Mouse (Mus musculus): ENCODE data around the gene Scnn1a. TPM values are rescaled to one million over a fixed set of nuclear protein-coding genes. Genes with fewer than 3 reads are reported as not detected.

Scnn1a gene
- polyA plus RNA-seq, 1 experiment from 2014 or later = 0.74 TPM

DNA sequence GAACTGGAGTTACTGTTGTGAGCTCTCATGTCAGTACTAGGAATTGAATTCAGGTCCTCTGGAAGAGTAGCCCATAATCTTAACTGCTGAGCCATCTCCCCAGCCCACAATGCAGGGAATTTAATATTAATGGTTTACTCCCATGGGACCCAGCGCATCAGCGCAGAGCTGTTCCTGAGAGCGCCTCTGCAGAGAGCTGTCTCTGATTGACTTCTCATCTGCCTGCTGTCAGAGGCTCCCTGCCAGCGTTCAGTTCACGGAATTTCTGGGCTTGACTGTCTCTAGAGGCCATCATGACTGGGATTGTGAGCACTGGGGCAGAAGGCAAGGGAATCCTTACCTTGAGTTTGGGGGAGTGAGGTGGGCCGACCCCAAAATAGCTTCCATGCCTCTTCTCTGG lies 56.6 kb downstream of the Scnn1a start:
- WGBS (ENCODE audit: insufficient replicate concordance) = 64% methylated on average over 6 of the region's 6 CpGs
- Histone ChIP-seq H3K27me3 (ENCODE audit: control insufficient read depth, insufficient read depth, low read depth, low read length) (peaks cover 24% of the 10 kb centered on the region), H3K27ac (ENCODE audit: low read length) (no peak overlapping the region), H3K36me3 (ENCODE audit: control insufficient read depth, insufficient read depth) (no peaks in the 10 kb centered on the region), H3K4me1 (ENCODE audit: control insufficient read depth, low read depth, low read length) (peaks cover 10% of the 10 kb centered on the region), H3K9me3 (replicated peaks; ENCODE audit: control insufficient read depth, low read length) (no peaks in the 10 kb centered on the region), H3K4me2 (ENCODE audit: low read depth, low read length) (no peak overlapping the region), H3K9ac (ENCODE audit: low read depth, low read length) (no peak overlapping the region), H3K4me3 (ENCODE audit: low read depth, low read length) (no peak overlapping the region)
- ATAC-seq (ENCODE audit: low read depth) = no peak

DNA sequence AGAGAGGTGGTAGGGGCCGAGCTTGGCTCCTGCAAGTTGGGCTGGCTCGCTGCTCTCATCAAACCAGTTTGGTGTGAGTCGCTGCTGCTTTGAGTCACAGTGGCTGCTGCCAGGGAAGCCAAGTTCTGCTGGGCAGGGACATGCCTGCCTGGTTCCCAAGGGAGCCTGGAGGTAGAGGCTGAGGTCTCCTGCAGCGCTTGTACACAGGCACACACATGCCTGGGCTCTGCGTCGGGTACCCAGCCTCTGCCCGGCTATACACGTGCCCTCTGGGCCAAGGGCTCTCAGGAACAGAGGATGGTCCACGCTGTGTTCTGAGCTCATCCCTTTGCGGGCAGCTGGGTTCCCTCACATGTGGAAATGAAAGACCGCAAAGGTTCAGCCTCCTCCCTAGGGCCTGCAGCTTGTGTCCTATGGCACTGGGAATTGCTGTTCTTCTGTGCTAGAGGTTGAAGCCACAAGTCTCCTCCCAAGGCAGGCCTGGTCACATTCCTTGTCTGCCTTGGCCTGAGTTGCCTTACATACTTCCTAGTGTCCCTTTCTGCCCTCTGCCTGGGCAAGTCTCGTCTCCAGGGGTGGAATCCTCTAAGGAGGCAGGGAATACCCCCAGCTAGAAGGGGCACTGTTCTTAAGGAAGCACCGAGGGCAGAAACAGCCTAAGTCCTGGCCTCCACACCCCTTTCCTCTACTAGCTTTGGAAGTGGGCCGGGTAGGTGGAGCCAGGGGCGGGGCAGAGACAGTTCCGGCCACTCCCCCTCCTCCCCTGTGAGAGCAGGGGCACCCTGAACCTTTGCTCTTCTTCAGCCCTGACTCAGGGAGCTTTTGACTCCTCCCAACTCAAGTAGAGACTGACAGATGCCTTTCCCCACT lies 57.4 kb downstream of the Scnn1a start:
- H3K9ac ChIP-seq (ENCODE audit: low read depth, low read length) = no peak overlapping the region
- peak; percentile 41 for ATAC-seq (ENCODE audit: low read depth)
- peaks cover 10% of the 10 kb centered on the region for H3K4me1 ChIP-seq (ENCODE audit: control insufficient read depth, low read depth, low read length)
- no peak overlapping the region for H3K4me2 ChIP-seq (ENCODE audit: low read depth, low read length)
- H3K9me3 ChIP-seq (replicated peaks; ENCODE audit: control insufficient read depth, low read length) = no peaks in the 10 kb centered on the region
- H3K36me3 ChIP-seq (ENCODE audit: control insufficient read depth, insufficient read depth) = no peaks in the 10 kb centered on the region
- peaks cover 26% of the 10 kb centered on the region for H3K27me3 ChIP-seq (ENCODE audit: control insufficient read depth, insufficient read depth, low read depth, low read length)
- WGBS (ENCODE audit: insufficient replicate concordance) = 41% methylated on average over 16 of the region's 16 CpGs
- no peak overlapping the region for H3K4me3 ChIP-seq (ENCODE audit: low read depth, low read length)
- no peak overlapping the region for H3K27ac ChIP-seq (ENCODE audit: low read length)

DNA sequence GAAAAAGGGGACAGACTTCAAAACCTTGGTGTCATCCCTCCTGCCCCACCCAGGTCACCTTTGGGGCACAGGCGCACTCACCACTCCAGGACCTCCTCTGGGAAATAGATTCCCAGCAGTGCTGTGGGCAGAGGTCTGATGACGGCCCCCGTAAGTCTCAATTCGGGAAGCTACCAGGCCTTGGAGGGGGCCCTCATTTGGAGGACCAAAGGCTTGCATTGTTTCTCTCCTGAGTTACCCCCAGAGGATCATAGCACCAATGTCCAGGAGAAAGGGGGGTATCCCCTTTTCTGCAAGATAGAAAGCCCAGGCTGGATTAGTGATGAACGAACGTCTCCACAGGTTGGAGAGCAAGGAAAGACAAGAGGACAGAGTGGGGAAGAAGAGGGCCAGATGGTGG lies 58.2 kb downstream of the Scnn1a start:
- H3K4me2 ChIP-seq (ENCODE audit: low read depth, low read length) = no peak overlapping the region
- H3K27me3 ChIP-seq (ENCODE audit: control insufficient read depth, insufficient read depth, low read depth, low read length) = peaks cover 26% of the 10 kb centered on the region
- 24% methylated on average over 6 of the region's 6 CpGs for WGBS (ENCODE audit: insufficient replicate concordance)
- ATAC-seq (ENCODE audit: low read depth) = no peak
- no peak overlapping the region for H3K4me3 ChIP-seq (ENCODE audit: low read depth, low read length)
- H3K27ac ChIP-seq (ENCODE audit: low read length) = no peak overlapping the region
- no peaks in the 10 kb centered on the region for H3K9me3 ChIP-seq (replicated peaks; ENCODE audit: control insufficient read depth, low read length)
- H3K9ac ChIP-seq (ENCODE audit: low read depth, low read length) = no peak overlapping the region
- H3K4me1 ChIP-seq (ENCODE audit: control insufficient read depth, low read depth, low read length) = peaks cover 10% of the 10 kb centered on the region
- H3K36me3 ChIP-seq (ENCODE audit: control insufficient read depth, insufficient read depth) = no peaks in the 10 kb centered on the region

DNA sequence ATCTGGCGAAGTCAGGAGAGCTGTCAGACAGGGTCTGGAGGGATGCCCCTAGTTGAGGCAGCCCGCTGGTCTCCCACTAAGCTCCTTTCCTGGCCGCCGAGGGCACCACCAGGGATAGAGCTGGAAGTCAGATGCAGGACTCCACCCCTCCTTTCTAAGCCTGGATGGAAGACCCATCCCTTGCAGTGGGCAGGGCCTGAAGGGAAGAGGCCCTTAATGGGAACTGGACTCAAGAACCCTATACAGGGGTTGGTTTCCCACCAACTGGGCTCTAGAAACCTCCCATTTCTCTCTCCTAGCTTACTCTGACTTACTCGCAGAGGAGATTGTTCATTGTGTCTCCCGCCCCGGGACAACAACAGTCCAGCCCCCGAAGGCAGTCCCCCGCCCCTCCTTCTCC lies 59.3 kb downstream of the Scnn1a start:
- Histone ChIP-seq H3K4me1 (ENCODE audit: control insufficient read depth, low read depth, low read length) (peaks cover 10% of the 10 kb centered on the region), H3K4me2 (ENCODE audit: low read depth, low read length) (peak overlapping the region; percentile 48), H3K9ac (ENCODE audit: low read depth, low read length) (no peak overlapping the region), H3K27ac (ENCODE audit: low read length) (no peak overlapping the region), H3K9me3 (replicated peaks; ENCODE audit: control insufficient read depth, low read length) (no peaks in the 10 kb centered on the region), H3K4me3 (ENCODE audit: low read depth, low read length) (peak overlapping the region; percentile 54), H3K36me3 (ENCODE audit: control insufficient read depth, insufficient read depth) (no peaks in the 10 kb centered on the region), H3K27me3 (ENCODE audit: control insufficient read depth, insufficient read depth, low read depth, low read length) (peaks cover 26% of the 10 kb centered on the region)
- ATAC-seq (ENCODE audit: low read depth) = no peak; the same call in 1 of the 2 replicates
- WGBS (ENCODE audit: insufficient replicate concordance) = 18% methylated on average over 9 of the region's 9 CpGs

DNA sequence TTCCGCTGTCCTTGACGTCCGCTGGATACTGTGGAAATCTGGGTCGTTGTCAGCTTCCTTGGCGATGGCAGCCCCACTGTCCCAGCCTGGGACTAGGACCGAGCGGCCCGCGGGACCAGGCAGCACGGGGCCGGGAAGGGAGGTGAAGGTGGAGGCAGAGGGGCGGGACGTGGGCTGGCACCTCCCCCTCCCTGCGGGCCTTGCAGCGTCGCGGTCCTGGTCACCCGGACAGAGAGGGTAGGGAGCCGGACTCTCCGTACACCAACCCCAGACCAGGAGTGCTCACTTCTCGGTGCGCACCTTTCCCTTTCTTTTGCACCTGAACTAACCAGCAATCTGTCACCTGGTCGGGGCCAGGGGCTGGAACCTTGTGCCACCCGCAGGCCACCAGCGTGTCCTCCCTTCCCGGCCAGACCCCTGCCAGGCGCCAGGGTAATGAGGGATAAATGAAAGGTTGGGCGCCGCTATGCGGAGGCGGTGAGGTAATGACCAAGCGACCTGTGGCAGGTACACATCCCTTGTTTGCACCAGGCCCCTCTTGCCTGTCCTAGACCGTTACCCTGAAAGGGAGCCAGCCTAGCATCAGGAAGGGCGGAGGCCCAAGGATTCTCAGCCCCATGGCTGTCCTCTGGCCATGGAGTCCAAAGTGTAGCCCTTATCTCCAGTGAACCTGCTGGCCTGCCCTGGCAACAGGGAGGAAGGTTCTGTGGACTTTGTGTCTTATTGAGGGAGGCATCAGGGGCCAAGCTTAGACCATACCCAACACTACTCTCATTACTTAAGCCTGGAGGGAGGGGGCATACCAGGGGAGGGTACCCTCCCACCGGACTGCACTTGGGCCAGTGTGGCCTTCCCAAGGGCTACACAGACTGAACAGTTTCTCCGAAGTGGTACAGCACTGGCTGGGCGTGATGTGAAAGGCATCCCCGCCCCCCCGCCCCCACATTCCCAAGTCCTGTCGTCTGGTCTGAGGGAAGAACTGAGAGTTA lies 60.2 kb downstream of the Scnn1a start, which contains the start of gene Plekhg6:
Plekhg6 (minus strand) TSS at position 422 of the 989 bp plus-strand sequence.
- no peaks in the 10 kb centered on the region for H3K9me3 ChIP-seq (replicated peaks; ENCODE audit: control insufficient read depth, low read length)
- H3K9ac ChIP-seq (ENCODE audit: low read depth, low read length) = peak within 1 kb of the TSS; percentile 47; the same call in 1 of the 2 replicates
- H3K4me2 ChIP-seq (ENCODE audit: low read depth, low read length) = peak within 1 kb of the TSS; percentile 48
- H3K4me3 ChIP-seq (ENCODE audit: low read depth, low read length) = peak within 1 kb of the TSS; percentile 54
- ATAC-seq (ENCODE audit: low read depth) = peak; percentile 76
- no peaks in the 10 kb centered on the region for H3K36me3 ChIP-seq (ENCODE audit: control insufficient read depth, insufficient read depth)
- 9% methylated on average over 40 of the region's 40 CpGs for WGBS (ENCODE audit: insufficient replicate concordance)
- H3K27ac ChIP-seq (ENCODE audit: low read length) = peak within 1 kb of the TSS; percentile 44; the same call in 1 of the 2 replicates
- H3K27me3 ChIP-seq (ENCODE audit: control insufficient read depth, insufficient read depth, low read depth, low read length) = peaks cover 26% of the 10 kb centered on the region
- peaks cover 10% of the 10 kb centered on the region for H3K4me1 ChIP-seq (ENCODE audit: control insufficient read depth, low read depth, low read length)

DNA sequence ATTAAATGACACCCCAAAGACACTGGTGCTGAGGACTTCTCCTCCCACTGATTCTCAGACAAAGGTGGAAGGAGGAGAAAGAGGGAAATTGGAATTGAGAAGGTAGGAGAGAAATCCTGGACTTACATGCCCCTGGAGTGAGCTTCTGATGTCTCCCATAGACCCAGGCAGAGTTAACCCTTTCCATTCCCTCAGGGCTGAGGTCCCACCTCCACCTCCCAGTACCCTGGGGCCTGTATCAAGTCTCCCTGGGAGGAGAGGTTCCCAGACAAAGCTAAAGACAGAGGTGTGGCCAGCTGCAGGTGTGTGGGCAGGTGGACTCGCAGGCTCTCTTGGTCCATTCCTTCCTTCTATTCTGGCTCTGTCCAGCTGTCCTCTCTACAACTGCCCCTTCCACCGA lies 61.6 kb downstream of the Scnn1a start:
- WGBS (ENCODE audit: insufficient replicate concordance) = 54% methylated on average over 2 of the region's 2 CpGs
- peaks cover 26% of the 10 kb centered on the region for H3K27me3 ChIP-seq (ENCODE audit: control insufficient read depth, insufficient read depth, low read depth, low read length)
- no peaks in the 10 kb centered on the region for H3K9me3 ChIP-seq (replicated peaks; ENCODE audit: control insufficient read depth, low read length)
- no peak overlapping the region for H3K4me2 ChIP-seq (ENCODE audit: low read depth, low read length)
- H3K4me1 ChIP-seq (ENCODE audit: control insufficient read depth, low read depth, low read length) = peaks cover 10% of the 10 kb centered on the region
- no peak overlapping the region for H3K27ac ChIP-seq (ENCODE audit: low read length)
- no peak overlapping the region for H3K9ac ChIP-seq (ENCODE audit: low read depth, low read length)
- no peaks in the 10 kb centered on the region for H3K36me3 ChIP-seq (ENCODE audit: control insufficient read depth, insufficient read depth)
- ATAC-seq (ENCODE audit: low read depth) = no peak
- no peak overlapping the region for H3K4me3 ChIP-seq (ENCODE audit: low read depth, low read length)

DNA sequence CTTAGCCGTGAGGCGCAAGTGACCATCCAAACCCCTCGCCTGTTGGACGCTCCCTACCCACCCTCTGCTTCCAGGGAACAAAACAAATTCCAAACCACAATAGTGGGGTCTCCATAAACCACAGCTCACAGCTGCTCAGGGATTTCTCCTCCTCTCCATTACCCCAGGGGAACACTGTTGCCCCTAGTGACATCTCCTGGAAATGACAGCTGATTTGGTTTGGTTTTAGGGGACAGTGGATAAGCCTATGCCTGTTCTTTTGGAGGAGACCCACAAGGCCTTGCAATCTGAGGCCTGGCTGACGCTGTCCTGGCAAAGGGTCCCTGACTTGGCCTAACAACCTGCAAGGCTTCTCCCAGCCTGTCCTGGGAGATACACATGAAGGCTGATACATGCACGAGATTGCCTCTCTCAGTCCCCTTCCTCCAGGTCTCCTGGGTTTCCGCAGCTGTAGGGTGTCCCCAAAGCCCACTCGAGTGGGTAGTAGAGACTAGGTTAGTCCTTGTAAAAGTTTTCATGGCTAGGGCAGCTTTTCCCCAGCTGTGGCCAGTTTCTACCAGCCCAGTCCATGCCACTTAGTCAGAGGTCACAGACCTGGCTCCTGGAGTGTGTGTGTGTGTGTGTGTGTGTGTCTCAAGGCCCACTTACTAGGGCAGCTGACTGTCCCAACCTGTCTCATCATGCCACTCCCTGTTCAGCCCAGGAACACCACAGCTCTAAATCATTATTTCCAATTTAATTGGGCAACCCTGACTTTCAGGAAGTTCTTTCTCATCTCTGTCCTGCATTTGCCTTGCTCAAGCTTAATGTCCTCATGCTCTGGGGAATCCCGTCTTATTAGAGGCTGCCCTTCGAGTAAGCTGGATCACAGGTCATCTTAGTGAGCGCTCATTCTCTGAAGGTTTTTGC lies 64.9 kb downstream of the Scnn1a start:
- WGBS (ENCODE audit: insufficient replicate concordance) = 50% methylated on average over 11 of the region's 11 CpGs
- no peak overlapping the region for H3K4me2 ChIP-seq (ENCODE audit: low read depth, low read length)

DNA sequence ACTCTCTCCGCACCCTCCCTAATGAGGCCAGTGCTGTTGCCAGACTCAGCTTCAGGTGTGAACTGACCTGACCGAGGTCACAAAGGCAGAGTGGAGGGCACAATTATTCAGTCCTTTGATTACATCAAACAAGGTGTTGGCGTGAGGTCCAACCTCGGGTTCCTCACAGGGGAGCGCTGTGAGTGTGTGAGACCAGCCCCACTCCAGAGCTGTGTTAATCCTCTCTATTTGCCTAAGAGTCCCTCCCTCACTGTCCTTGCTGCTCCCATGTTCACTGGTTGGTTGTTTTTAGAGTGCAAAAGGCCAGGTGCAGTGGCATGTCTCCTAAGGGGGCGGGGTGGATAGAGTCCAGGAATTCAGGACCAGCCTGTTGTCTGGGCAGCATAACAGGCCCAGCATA lies 65.6 kb downstream of the Scnn1a start:
- no peak overlapping the region for H3K9ac ChIP-seq (ENCODE audit: low read depth, low read length)
- H3K4me1 ChIP-seq (ENCODE audit: control insufficient read depth, low read depth, low read length) = no peaks in the 10 kb centered on the region; the same call in 1 of the 2 replicates
- no peak overlapping the region for H3K27ac ChIP-seq (ENCODE audit: low read length)
- no peaks in the 10 kb centered on the region for H3K36me3 ChIP-seq (ENCODE audit: control insufficient read depth, insufficient read depth)
- ATAC-seq (ENCODE audit: low read depth) = peak; percentile 78
- peaks cover 5% of the 10 kb centered on the region for H3K27me3 ChIP-seq (ENCODE audit: control insufficient read depth, insufficient read depth, low read depth, low read length)
- no peaks in the 10 kb centered on the region for H3K9me3 ChIP-seq (replicated peaks; ENCODE audit: control insufficient read depth, low read length)
- H3K4me3 ChIP-seq (ENCODE audit: low read depth, low read length) = no peak overlapping the region
- no peak overlapping the region for H3K4me2 ChIP-seq (ENCODE audit: low read depth, low read length)
- WGBS (ENCODE audit: insufficient replicate concordance) = 51% methylated on average over 6 of the region's 6 CpGs

More for the DNA sequence above, 64.9 kb downstream of the Scnn1a start:
- no peaks in the 10 kb centered on the region for H3K9me3 ChIP-seq (replicated peaks; ENCODE audit: control insufficient read depth, low read length)
- no peaks in the 10 kb centered on the region; the same call in 1 of the 2 replicates for H3K4me1 ChIP-seq (ENCODE audit: control insufficient read depth, low read depth, low read length)
- no peak overlapping the region for H3K27ac ChIP-seq (ENCODE audit: low read length)
- H3K9ac ChIP-seq (ENCODE audit: low read depth, low read length) = no peak overlapping the region
- H3K27me3 ChIP-seq (ENCODE audit: control insufficient read depth, insufficient read depth, low read depth, low read length) = peaks cover 13% of the 10 kb centered on the region
- H3K4me3 ChIP-seq (ENCODE audit: low read depth, low read length) = no peak overlapping the region
- no peak for ATAC-seq (ENCODE audit: low read depth)
- H3K36me3 ChIP-seq (ENCODE audit: control insufficient read depth, insufficient read depth) = no peaks in the 10 kb centered on the region
